Mouse (Mus musculus): ENCODE data around the gene Ccni. TPM values are rescaled to one million over a fixed set of nuclear protein-coding genes. Genes with fewer than 3 reads are reported as not detected.
A peak's percentile ranks its signal among the peaks of the same experiment; 100 is the strongest.

The Ccni gene
- 124 and 132 TPM in 2 replicates for polyA plus RNA-seq (2015; fragmentation: Nextera tagmentation; extraction: Ambion mirVana)

GRCm38 (mm10) chr5:93206109-93207005, at the start of gene Ccni, which contains the start of gene 2010109A12Rik:
Ccni (minus strand) TSS chr5:93206495.
2010109A12Rik (plus strand) TSS chr5:93206518.
- Histone ChIP-seq H3K4me3 (peak within 1 kb of the TSS; percentile 97), H3K36me3 (peaks cover 6% of the 10 kb centered on the region; the same call in 1 of the 2 replicates), H3K4me1 (peaks cover 10% of the 10 kb centered on the region; the same call in 1 of the 2 replicates), H3K9ac (peak within 1 kb of the TSS; percentile 98), H3K4me2 (peak within 1 kb of the TSS; percentile 67), H3K27ac (peak within 1 kb of the TSS; percentile 95), H3K27me3 (no peaks in the 10 kb centered on the region), H3K9me3 (no peaks in the 10 kb centered on the region)
- peak; percentile 97 for ATAC-seq (ENCODE audit: borderline replicate concordance, extremely low read depth, low FRiP score, low TSS enrichment)
- WGBS: under 1% methylated on average over 79 of the region's 79 CpGs

GRCm38 (mm10) chr5:93255759-93256265, 49.5 kb upstream of the Ccni start:
- WGBS: 85% methylated on average over 5 of the region's 5 CpGs
- no peaks in the 10 kb centered on the region for H3K4me1 ChIP-seq
- no peak overlapping the region for H3K9ac ChIP-seq
- no peaks in the 10 kb centered on the region for H3K9me3 ChIP-seq
- ATAC-seq (ENCODE audit: borderline replicate concordance, extremely low read depth, low FRiP score, low TSS enrichment): no peak
- H3K4me3 ChIP-seq: no peak overlapping the region
- H3K27ac ChIP-seq: no peak overlapping the region
- no peaks in the 10 kb centered on the region for H3K27me3 ChIP-seq
- H3K36me3 ChIP-seq: no peaks in the 10 kb centered on the region
- H3K4me2 ChIP-seq: no peak overlapping the region

- Histone ChIP-seq H3K36me3 (no peaks in the 10 kb centered on the region), H3K27me3 (no peaks in the 10 kb centered on the region), H3K4me1 (no peaks in the 10 kb centered on the region), H3K9ac (no peak overlapping the region), H3K9me3 (no peaks in the 10 kb centered on the region), H3K4me2 (no peak overlapping the region), H3K27ac (no peak overlapping the region), H3K4me3 (no peak overlapping the region)
- no peak for ATAC-seq (ENCODE audit: borderline replicate concordance, extremely low read depth, low FRiP score, low TSS enrichment)
- 73% methylated on average over 12 of the region's 12 CpGs for WGBS
Observed at GRCm38 (mm10) chr5:93251001-93251760, 44.9 kb upstream of the Ccni start.

GRCm38 (mm10) chr5:93249940-93250578, 43.8 kb upstream of the Ccni start:
- Histone ChIP-seq H3K4me3 (no peak overlapping the region), H3K4me1 (no peaks in the 10 kb centered on the region), H3K4me2 (no peak overlapping the region), H3K9ac (no peak overlapping the region), H3K9me3 (no peaks in the 10 kb centered on the region), H3K36me3 (no peaks in the 10 kb centered on the region), H3K27ac (no peak overlapping the region), H3K27me3 (no peaks in the 10 kb centered on the region)
- 50% methylated on average over 6 of the region's 6 CpGs for WGBS
- ATAC-seq (ENCODE audit: borderline replicate concordance, extremely low read depth, low FRiP score, low TSS enrichment): no peak

DNA sequence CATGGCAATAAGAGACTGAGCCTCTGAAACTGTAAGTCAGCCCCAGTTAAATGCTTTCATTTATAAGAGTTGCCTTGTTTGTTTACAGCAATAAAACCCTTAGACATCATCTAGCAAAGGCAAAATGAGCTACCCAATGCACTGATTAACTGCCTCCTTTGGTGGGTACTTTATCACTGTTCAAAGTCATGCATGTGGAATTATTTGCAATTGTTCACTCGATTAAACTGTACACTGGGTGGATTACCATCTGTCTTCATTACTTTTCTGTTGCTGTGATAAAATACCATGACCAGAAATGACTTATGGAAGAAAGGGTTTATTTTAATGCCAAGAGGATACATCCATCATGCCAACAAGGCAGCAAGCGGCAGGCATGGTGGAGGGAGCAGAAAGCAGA, 39.0 kb upstream of the Ccni start:
- no peaks in the 10 kb centered on the region for H3K27me3 ChIP-seq
- no peak overlapping the region for H3K4me3 ChIP-seq
- H3K9ac ChIP-seq: no peak overlapping the region
- no peaks in the 10 kb centered on the region for H3K36me3 ChIP-seq
- no peaks in the 10 kb centered on the region for H3K9me3 ChIP-seq
- no peak for ATAC-seq (ENCODE audit: borderline replicate concordance, extremely low read depth, low FRiP score, low TSS enrichment)
- 62% methylated on average over 2 of the region's 2 CpGs for WGBS
- H3K4me1 ChIP-seq: no peaks in the 10 kb centered on the region
- no peak overlapping the region for H3K27ac ChIP-seq
- no peak overlapping the region for H3K4me2 ChIP-seq

DNA sequence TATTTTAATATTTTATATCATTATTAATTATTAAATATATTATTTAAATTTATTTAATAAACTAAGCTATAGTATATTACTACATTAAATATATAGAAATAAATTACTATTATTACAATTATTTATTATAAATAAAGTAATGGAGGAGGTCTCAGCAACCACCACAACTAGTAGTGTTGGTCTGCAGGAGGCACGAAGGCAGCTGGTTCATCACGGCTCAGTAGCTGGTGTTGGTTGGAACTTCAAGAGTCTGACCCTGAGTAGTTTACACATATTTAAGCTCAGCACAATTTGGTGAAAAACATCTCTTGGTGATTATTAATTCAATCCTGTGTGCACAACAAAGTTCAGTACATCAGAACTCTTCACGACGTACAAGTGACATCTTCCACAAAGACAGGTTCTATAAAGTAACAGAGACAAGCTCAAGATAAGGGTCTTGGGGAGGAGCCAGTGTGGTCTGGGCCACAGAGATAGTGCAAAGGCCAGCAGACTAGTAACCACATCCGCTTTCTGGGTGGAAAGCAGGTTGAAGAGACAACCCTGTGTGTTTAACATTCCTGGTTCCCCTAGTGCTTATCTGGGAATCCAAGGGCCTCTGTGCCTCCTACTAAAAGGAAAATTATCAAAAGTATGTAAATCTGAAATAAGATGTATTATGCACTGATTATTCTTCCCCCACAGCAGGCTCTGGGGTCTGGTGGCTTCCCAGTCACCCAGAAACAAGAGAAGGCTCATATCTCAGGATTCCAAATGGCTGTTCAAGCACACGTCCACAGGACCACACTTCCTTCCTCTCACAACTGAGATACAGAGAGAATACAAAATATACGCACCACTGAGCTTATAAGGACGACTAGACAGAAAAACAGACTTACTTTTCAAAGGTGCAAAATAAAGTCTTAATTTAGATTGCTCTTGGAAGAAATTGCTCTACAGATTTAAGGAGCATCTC, 33.6 kb upstream of the Ccni start:
- Histone ChIP-seq H3K4me2 (no peak overlapping the region), H3K9ac (no peak overlapping the region), H3K4me3 (no peak overlapping the region), H3K27ac (no peak overlapping the region), H3K9me3 (no peaks in the 10 kb centered on the region), H3K36me3 (no peaks in the 10 kb centered on the region), H3K4me1 (no peaks in the 10 kb centered on the region), H3K27me3 (no peaks in the 10 kb centered on the region)
- no peak; the same call in 1 of the 2 replicates for ATAC-seq (ENCODE audit: borderline replicate concordance, extremely low read depth, low FRiP score, low TSS enrichment)
- WGBS: 65% methylated on average over 8 of the region's 8 CpGs

GRCm38 (mm10) chr5:93236541-93236940, 30.2 kb upstream of the Ccni start:
- Histone ChIP-seq H3K4me2 (no peak overlapping the region), H3K4me1 (no peaks in the 10 kb centered on the region), H3K27me3 (no peaks in the 10 kb centered on the region), H3K9ac (no peak overlapping the region), H3K4me3 (no peak overlapping the region), H3K9me3 (no peaks in the 10 kb centered on the region), H3K36me3 (no peaks in the 10 kb centered on the region), H3K27ac (no peak overlapping the region)
- WGBS: 71% methylated on average over 4 of the region's 4 CpGs
- no peak for ATAC-seq (ENCODE audit: borderline replicate concordance, extremely low read depth, low FRiP score, low TSS enrichment)

GRCm38 (mm10) chr5:93235888-93236287, 29.6 kb upstream of the Ccni start:
- ATAC-seq (ENCODE audit: borderline replicate concordance, extremely low read depth, low FRiP score, low TSS enrichment): no peak
- Histone ChIP-seq H3K9ac (no peak overlapping the region), H3K4me3 (no peak overlapping the region), H3K9me3 (no peaks in the 10 kb centered on the region), H3K27me3 (no peaks in the 10 kb centered on the region), H3K4me1 (no peaks in the 10 kb centered on the region), H3K27ac (no peak overlapping the region), H3K4me2 (no peak overlapping the region), H3K36me3 (no peaks in the 10 kb centered on the region)
- 89% methylated on average over 3 of the region's 3 CpGs for WGBS

DNA sequence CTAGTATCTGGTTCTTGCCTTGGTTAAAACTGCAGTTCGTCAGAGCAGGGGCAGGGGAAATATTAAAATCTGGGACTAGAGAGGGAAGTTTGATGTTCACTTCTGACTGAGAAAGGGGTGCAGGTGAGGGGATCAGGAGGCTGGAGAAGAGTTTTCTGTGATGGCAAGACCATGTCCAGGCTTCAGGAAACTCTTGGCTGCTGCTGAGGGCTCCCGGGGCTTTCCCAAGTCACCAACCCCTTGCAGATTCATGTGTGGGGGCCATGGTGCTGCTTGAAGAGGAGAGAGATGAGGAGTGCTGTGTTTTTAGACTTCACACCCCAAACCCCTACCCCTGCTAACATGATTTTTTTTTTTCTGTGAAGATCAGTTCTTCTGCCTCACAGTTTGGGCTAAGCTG, 28.3 kb upstream of the Ccni start:
- Histone ChIP-seq H3K9ac (no peak overlapping the region), H3K4me1 (no peaks in the 10 kb centered on the region), H3K27me3 (no peaks in the 10 kb centered on the region), H3K36me3 (no peaks in the 10 kb centered on the region), H3K27ac (no peak overlapping the region), H3K4me2 (no peak overlapping the region), H3K9me3 (no peaks in the 10 kb centered on the region), H3K4me3 (no peak overlapping the region)
- no peak for ATAC-seq (ENCODE audit: borderline replicate concordance, extremely low read depth, low FRiP score, low TSS enrichment)
- WGBS: 71% methylated on average over 2 of the region's 2 CpGs

- H3K4me1 ChIP-seq: no peaks in the 10 kb centered on the region
- no peak overlapping the region for H3K4me3 ChIP-seq
- H3K9ac ChIP-seq: no peak overlapping the region
- H3K9me3 ChIP-seq: no peaks in the 10 kb centered on the region
- no peak for ATAC-seq (ENCODE audit: borderline replicate concordance, extremely low read depth, low FRiP score, low TSS enrichment)
- 69% methylated on average over 4 of the region's 4 CpGs for WGBS
- no peaks in the 10 kb centered on the region for H3K27me3 ChIP-seq
- no peaks in the 10 kb centered on the region for H3K36me3 ChIP-seq
- no peak overlapping the region for H3K4me2 ChIP-seq
- H3K27ac ChIP-seq: no peak overlapping the region
Observed at GRCm38 (mm10) chr5:93234130-93234529, 27.8 kb upstream of the Ccni start.

DNA sequence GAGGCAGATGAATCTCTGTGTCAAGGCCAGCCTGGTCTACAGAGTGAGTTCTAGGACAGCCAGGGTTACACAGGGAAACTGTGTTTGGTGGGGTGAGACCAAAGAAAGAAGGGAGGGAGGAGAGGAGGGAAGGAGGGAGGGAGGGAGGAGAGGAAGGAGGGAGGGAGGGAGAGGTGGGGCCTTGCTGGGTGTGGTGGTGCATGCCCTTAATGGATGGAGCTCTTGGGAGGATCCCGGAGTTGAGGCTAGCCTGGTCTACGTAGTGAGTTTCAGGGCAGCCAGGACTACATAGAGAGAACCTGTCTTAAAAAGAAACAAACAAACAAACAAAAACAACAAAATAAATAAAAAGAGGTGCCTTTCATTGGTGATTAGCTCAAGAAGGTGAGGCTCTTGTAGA, 26.5 kb upstream of the Ccni start:
- Histone ChIP-seq H3K4me2 (no peak overlapping the region), H3K9me3 (no peaks in the 10 kb centered on the region), H3K4me1 (no peaks in the 10 kb centered on the region), H3K27ac (no peak overlapping the region), H3K9ac (no peak overlapping the region), H3K27me3 (no peaks in the 10 kb centered on the region), H3K4me3 (no peak overlapping the region), H3K36me3 (no peaks in the 10 kb centered on the region)
- WGBS: 79% methylated on average over 2 of the region's 2 CpGs
- ATAC-seq (ENCODE audit: borderline replicate concordance, extremely low read depth, low FRiP score, low TSS enrichment): no peak
